Mouse (Mus musculus) embryonic facial prominence, embryonic 15.5 days (tissue): ENCODE results near the gene Pbx1. TPM values are rescaled to one million over a fixed set of nuclear protein-coding genes. Genes with fewer than 3 reads are reported as not detected.
A peak's percentile ranks its signal among the peaks of the same experiment; 100 is the strongest.

Experiments used
- ATAC-seq: fragments of 200-750 bp; cut with Nextera tagmentation; 2 replicates; pipeline ENCODE4 v1.8.0; 2017; ENCODE audit warnings: low read depth, moderate TSS enrichment; ENCODE audit not compliant: insufficient number of reproducible peaks, low FRiP score, low TSS enrichment
- H3K27ac ChIP-seq: fragments of 300-500 bp; sonication (generic); replicated peaks from 2 replicates; pipeline ENCODE4 v1.5.1; 2015; ENCODE audit warnings: mild to moderate bottlenecking, inconsistent platforms
- H3K27me3 ChIP-seq: fragments of 300-500 bp; sonication (generic); 2 replicates; pipeline ENCODE4 v1.6.1; 2015; ENCODE audit warnings: inconsistent platforms
- H3K36me3 ChIP-seq: fragments of 300-500 bp; sonication (generic); 2 replicates; pipeline ENCODE4 v1.6.1; 2015; ENCODE audit warnings: mild to moderate bottlenecking, inconsistent platforms
- H3K4me1 ChIP-seq: fragments of 300-500 bp; sonication (generic); 2 replicates; pipeline ENCODE4 v1.6.1; 2015; ENCODE audit warnings: inconsistent platforms
- H3K4me2 ChIP-seq: fragments of 300-500 bp; sonication (generic); replicated peaks from 2 replicates; pipeline ENCODE4 v1.6.1; 2015; ENCODE audit warnings: mild to moderate bottlenecking, inconsistent platforms
- H3K4me3 ChIP-seq: fragments of 300-500 bp; sonication (generic); replicated peaks from 2 replicates; pipeline ENCODE4 v1.5.1; 2015; ENCODE audit warnings: mild to moderate bottlenecking, inconsistent platforms
- H3K9ac ChIP-seq: fragments of 300-500 bp; sonication (generic); 2 replicates; pipeline ENCODE4 v1.6.1; 2015; ENCODE audit warnings: inconsistent platforms
- H3K9me3 ChIP-seq: fragments of 300-500 bp; sonication (generic); replicated peaks from 2 replicates; pipeline ENCODE4 v1.6.1; 2016; ENCODE audit warnings: inconsistent platforms
- WGBS: fragments of 180-500 bp; shearing (Covaris S2); methylation state at CpG from one replicate; pipeline ENCODE4 v1.1.7; 2015; 5-methylcytosine and 5-hydroxymethylcytosine counted together
- polyA plus RNA-seq: library from polyadenylated mRNA; unstranded; fragments of >200 nt; fragmentation: Nextera tagmentation; extraction: Ambion mirVana; gene quantifications from 2 replicates; pipeline ENCODE4 v1.2.1, GENCODE M21; 2015

Gene Pbx1
- polyA plus RNA-seq, 1 experiment from 2014 or later: 29.5 TPM

- Histone ChIP-seq H3K27ac (no peak overlapping the region), H3K4me1 (0 out of 2 replicates have a peak, but pooled peaks cover under 1% of the 10 kb centered on the region), H3K9me3 (no peaks in the 10 kb centered on the region), H3K4me2 (no peak overlapping the region), H3K4me3 (no peak overlapping the region), H3K36me3 (no peaks in the 10 kb centered on the region), H3K9ac (no peak overlapping the region), H3K27me3 (no peaks in the 10 kb centered on the region)
- ATAC-seq: no peak
- whole genome bisulfite sequencing: 83% methylated on average over 3 of the region's 3 CpGs
These were observed 1.6 kb upstream of the Pbx1 start for GRCm38 (mm10) chr1:168433671-168434070.

- no peaks in the 10 kb centered on the region for H3K27me3 ChIP-seq
- H3K27ac ChIP-seq: peak overlapping the region; percentile 88
- H3K9ac ChIP-seq: peak overlapping the region; percentile 23; the same call in 1 of the 2 replicates
- WGBS: under 1% methylated on average over 20 of the region's 22 CpGs
- peaks cover 14% of the 10 kb centered on the region for H3K4me1 ChIP-seq
- H3K36me3 ChIP-seq: no peaks in the 10 kb centered on the region
- ATAC-seq: peak; percentile 99
- peak overlapping the region; percentile 83 for H3K4me3 ChIP-seq
- H3K9me3 ChIP-seq: no peaks in the 10 kb centered on the region
- H3K4me2 ChIP-seq: peak overlapping the region; percentile 49
These were observed 233 bp upstream of the Pbx1 start for GRCm38 (mm10) chr1:168432281-168432725.

GRCm38 (mm10) chr1:168431711-168432231 lies 299 bp downstream of the Pbx1 start:
- Histone ChIP-seq H3K27me3 (no peaks in the 10 kb centered on the region), H3K4me1 (peaks cover 19% of the 10 kb centered on the region), H3K27ac (peak overlapping the region; percentile 99), H3K36me3 (no peaks in the 10 kb centered on the region), H3K4me3 (peak overlapping the region; percentile 83), H3K9ac (peak overlapping the region; percentile 90), H3K4me2 (peak overlapping the region; percentile 56), H3K9me3 (no peaks in the 10 kb centered on the region)
- peak; percentile 91 for ATAC-seq
- under 1% methylated on average over 13 of the region's 14 CpGs for WGBS

GRCm38 (mm10) chr1:168430868-168431710 lies 981 bp downstream of the Pbx1 start:
- Histone ChIP-seq H3K9me3 (no peaks in the 10 kb centered on the region), H3K4me1 (peaks cover 24% of the 10 kb centered on the region), H3K4me2 (peak overlapping the region; percentile 56), H3K27me3 (no peaks in the 10 kb centered on the region), H3K36me3 (no peaks in the 10 kb centered on the region), H3K27ac (peak overlapping the region; percentile 99), H3K4me3 (peak overlapping the region; percentile 83), H3K9ac (peak overlapping the region; percentile 90)
- under 1% methylated on average over 37 of the region's 37 CpGs for WGBS
- no peak for ATAC-seq

- no peaks in the 10 kb centered on the region for H3K36me3 ChIP-seq
- peak overlapping the region; percentile 83 for H3K4me3 ChIP-seq
- H3K9me3 ChIP-seq: no peaks in the 10 kb centered on the region
- WGBS: 3% methylated on average over 5 of the region's 5 CpGs
- peak overlapping the region; percentile 56 for H3K4me2 ChIP-seq
- no peaks in the 10 kb centered on the region for H3K27me3 ChIP-seq
- H3K9ac ChIP-seq: peak overlapping the region; percentile 90
- no peak for ATAC-seq
- peak overlapping the region; percentile 63 for H3K27ac ChIP-seq
- peaks cover 33% of the 10 kb centered on the region for H3K4me1 ChIP-seq
These were observed 2.0 kb downstream of the Pbx1 start for GRCm38 (mm10) chr1:168429856-168430644.

GRCm38 (mm10) chr1:168429406-168429805 lies 2.7 kb downstream of the Pbx1 start:
- Histone ChIP-seq H3K4me1 (peaks cover 35% of the 10 kb centered on the region), H3K36me3 (no peaks in the 10 kb centered on the region), H3K4me2 (peak overlapping the region; percentile 56), H3K9me3 (no peaks in the 10 kb centered on the region), H3K4me3 (peak overlapping the region; percentile 83), H3K9ac (peak overlapping the region; percentile 90; the same call in 1 of the 2 replicates), H3K27ac (peak overlapping the region; percentile 63), H3K27me3 (no peaks in the 10 kb centered on the region)
- 4% methylated on average over 5 of the region's 5 CpGs for WGBS
- no peak for ATAC-seq

GRCm38 (mm10) chr1:168428255-168428654 lies 3.8 kb downstream of the Pbx1 start:
- 0 out of 2 replicates have a peak overlapping the region, but pooled peaks have one; percentile 6 for H3K9ac ChIP-seq
- 15% methylated on average over 6 of the region's 6 CpGs for WGBS
- H3K27me3 ChIP-seq: no peaks in the 10 kb centered on the region
- peaks cover 45% of the 10 kb centered on the region for H3K4me1 ChIP-seq
- H3K4me2 ChIP-seq: peak overlapping the region; percentile 56
- no peaks in the 10 kb centered on the region for H3K9me3 ChIP-seq
- H3K36me3 ChIP-seq: no peaks in the 10 kb centered on the region
- H3K4me3 ChIP-seq: peak overlapping the region; percentile 83
- no peak overlapping the region for H3K27ac ChIP-seq
- ATAC-seq: no peak

- H3K9me3 ChIP-seq: no peaks in the 10 kb centered on the region
- no peak overlapping the region for H3K27ac ChIP-seq
- H3K36me3 ChIP-seq: no peaks in the 10 kb centered on the region
- H3K27me3 ChIP-seq: no peaks in the 10 kb centered on the region
- H3K9ac ChIP-seq: no peak overlapping the region
- peak overlapping the region; percentile 56 for H3K4me2 ChIP-seq
- H3K4me3 ChIP-seq: peak overlapping the region; percentile 83
- peaks cover 49% of the 10 kb centered on the region for H3K4me1 ChIP-seq
- no peak for ATAC-seq
- WGBS: 20% methylated on average over 4 of the region's 4 CpGs
These were observed 4.5 kb downstream of the Pbx1 start for GRCm38 (mm10) chr1:168427596-168427995.

- Histone ChIP-seq H3K4me1 (peaks cover 49% of the 10 kb centered on the region), H3K9ac (no peak overlapping the region), H3K27ac (no peak overlapping the region), H3K4me3 (peak overlapping the region; percentile 83), H3K4me2 (peak overlapping the region; percentile 56), H3K9me3 (no peaks in the 10 kb centered on the region), H3K27me3 (no peaks in the 10 kb centered on the region), H3K36me3 (no peaks in the 10 kb centered on the region)
- WGBS: 62% methylated on average over 9 of the region's 9 CpGs
- no peak for ATAC-seq
These were observed 5.2 kb downstream of the Pbx1 start for GRCm38 (mm10) chr1:168426900-168427299.

- Histone ChIP-seq H3K9ac (no peak overlapping the region), H3K4me1 (peaks cover 51% of the 10 kb centered on the region), H3K4me3 (peak overlapping the region; percentile 83), H3K36me3 (no peaks in the 10 kb centered on the region), H3K4me2 (peak overlapping the region; percentile 56), H3K27ac (no peak overlapping the region), H3K9me3 (no peaks in the 10 kb centered on the region), H3K27me3 (no peaks in the 10 kb centered on the region)
- WGBS: 50% methylated on average over 7 of the region's 7 CpGs
- ATAC-seq: no peak
These were observed 5.8 kb downstream of the Pbx1 start for GRCm38 (mm10) chr1:168426281-168426680.
